ENCODE assay signal across 10 mouse cellular contexts in the genomic region with DNA sequence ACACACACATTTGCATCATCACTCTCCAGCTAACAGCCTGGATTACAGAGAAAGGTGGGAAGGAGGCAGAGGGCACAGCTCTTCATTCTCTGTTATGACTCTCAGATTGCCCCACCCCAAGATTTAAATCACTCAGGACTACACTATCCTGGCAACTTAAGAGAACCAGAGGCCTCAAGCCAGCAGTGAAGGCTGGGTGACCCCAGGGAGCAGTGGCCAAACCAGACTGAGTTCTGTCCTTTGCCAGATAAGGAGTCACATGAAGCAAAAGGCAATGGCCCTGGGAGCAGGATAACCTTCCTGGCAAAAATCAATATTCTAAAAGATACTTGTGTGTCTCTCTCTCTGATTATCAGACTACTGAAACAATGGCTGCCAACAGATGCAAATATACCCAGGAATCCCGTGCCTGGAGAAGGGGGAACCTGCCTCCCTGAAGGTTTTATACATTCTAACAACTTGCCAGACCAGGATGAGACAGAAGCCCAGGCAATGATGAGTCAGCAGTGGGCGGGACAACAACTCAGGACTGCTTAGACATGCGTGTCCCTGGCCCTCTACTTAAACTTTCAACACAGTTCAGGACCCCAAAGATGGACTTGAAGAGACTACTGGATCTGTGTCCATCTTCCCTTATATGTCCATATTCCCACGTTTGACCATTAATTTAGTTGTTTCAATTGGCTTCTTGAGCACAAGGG. TPM values are rescaled to one million over a fixed set of nuclear protein-coding genes. Genes with fewer than 3 reads are reported as not detected.
DNase-seq lines count a peak whose midpoint lies in the region; ATAC-seq and TF ChIP-seq lines count a peak whose summit lies in the region.
"Had no signal": no experiment of that assay in that cellular context is flagged by ENCODE, and none has a peak within 500 bp of the region (broad histone marks: within the 10 kb centered on the region; RNA-seq: fewer than 3 reads in every experiment).

No protein-coding gene starts in this region.

- H3K27me3 ChIP-seq in liver, adult 2 months (ENCODE audit: control insufficient read depth, insufficient read depth, low read length) = no peaks in the 10 kb centered on the region
- H3K27me3 ChIP-seq in heart, embryonic 11.5 days (ENCODE audit: control insufficient read depth, insufficient read depth, low read length) = no peaks in the 10 kb centered on the region
- H3K27me3 ChIP-seq: heart, embryonic 12.5 days; limb, embryonic 13.5 days had no signal

- no peaks in the 10 kb centered on the region for H3K4me1 ChIP-seq in liver, adult 2 months (ENCODE audit: control insufficient read depth, insufficient read depth, low read length)
- no peaks in the 10 kb centered on the region for H3K4me1 ChIP-seq in heart, embryonic 11.5 days (ENCODE audit: control insufficient read depth, insufficient read depth, low read length)
- H3K4me1 ChIP-seq: limb, embryonic 13.5 days had no signal

- no peak for ATAC-seq in heart, embryonic 11.5 days (replicated peaks; ENCODE audit: insufficient number of reproducible peaks, low FRiP score, low TSS enrichment)
- ATAC-seq: activated CD4-positive, CD25-positive, alpha-beta regulatory T cell, adult 4 months had no signal

- H3K79me2 ChIP-seq in liver, adult 2 months (ENCODE audit: control insufficient read depth, insufficient read depth, low read length) = no peaks in the 10 kb centered on the region

- no peak overlapping the region for H3K4me2 ChIP-seq in heart, embryonic 11.5 days
- H3K4me2 ChIP-seq: heart, embryonic 12.5 days; limb, embryonic 13.5 days had no signal

- TF ChIP-seq CTCF in liver, adult 2 months (IDR thresholded peaks at IDR 0.05; ENCODE audit: low read depth, low read length) = no peak

- no peak for TF ChIP-seq POLR2A in liver, adult 2 months (IDR thresholded peaks at IDR 0.05; ENCODE audit: extremely low read depth, insufficient read depth, low read length)

- no peaks in the 10 kb centered on the region for H3K36me3 ChIP-seq in liver, adult 2 months (ENCODE audit: control insufficient read depth, insufficient read depth, low read length)
- H3K36me3 ChIP-seq in heart, embryonic 11.5 days (ENCODE audit: control insufficient read depth, insufficient read depth, low read length) = peaks cover 14% of the 10 kb centered on the region

- peak; percentile 35 for DNase-seq in liver, adult 2 months (ENCODE audit: extremely low read depth, low read depth, low spot score)
- DNase-seq in liver (no peak), ES-CJ7 (ENCODE audit: low read depth, low spot score) (peak; percentile 67), adipocyte (ENCODE audit: low spot score) (peak; percentile 8)
- DNase-seq in heart, adult 11 months = no peak
- no peak for DNase-seq in cerebellum, adult 8-10 months

- 46% methylated on average over 4 of the region's 4 CpGs for WGBS in liver, adult 2 months
- WGBS in heart, embryonic 11.5 days (ENCODE audit: insufficient replicate concordance) = 47% methylated on average over 4 of the region's 4 CpGs

- no peak overlapping the region for H3K4me3 ChIP-seq in liver, adult 2 months (ENCODE audit: insufficient read depth, low read depth, low read length)
- no peak overlapping the region for H3K4me3 ChIP-seq in heart, embryonic 11.5 days (ENCODE audit: low read depth, low read length)
- H3K4me3 ChIP-seq: heart, embryonic 12.5 days; limb, embryonic 13.5 days had no signal

- no peak overlapping the region for H3K27ac ChIP-seq in liver, adult 2 months (replicated peaks; ENCODE audit: insufficient read depth, low read depth, low read length)
- H3K27ac ChIP-seq in heart, embryonic 11.5 days (ENCODE audit: low read depth, low read length) = no peak overlapping the region
- H3K27ac ChIP-seq: limb, embryonic 13.5 days had no signal

- H3K9ac ChIP-seq in liver, adult 2 months (ENCODE audit: low read depth, low read length) = no peak overlapping the region
- H3K9ac ChIP-seq in heart, embryonic 11.5 days (ENCODE audit: low read depth, low read length) = no peak overlapping the region
- H3K9ac ChIP-seq: heart, embryonic 12.5 days; limb, embryonic 13.5 days had no signal

- H3K9me3 ChIP-seq in heart, embryonic 11.5 days (replicated peaks; ENCODE audit: control insufficient read depth, low read length) = no peaks in the 10 kb centered on the region
- H3K9me3 ChIP-seq: heart, embryonic 12.5 days; limb, embryonic 13.5 days had no signal

RNA-seq across cellular contexts. Expression of a gene that starts 8.8 kb away (rescaled TPM):
- 12.2 and 17.5 TPM in 2 replicates for total RNA-seq in liver, adult 2 months (2014; rRNA removed)
- 13.9 and 20.4 TPM in 2 replicates for polyA plus RNA-seq in liver, adult 2 months (2012; rRNA removed)
- 205 and 243 TPM in 2 replicates for polyA plus RNA-seq in heart, embryonic 11.5 days (2014; fragmentation: Nextera tagmentation; extraction: Ambion mirVana)

RNA-seq across cellular contexts. Expression of a gene that starts 9.2 kb away (rescaled TPM):
- total RNA-seq in liver, adult 2 months (2014; rRNA removed) = not detected in 2 replicates
- 0.05 and 0.16 TPM in 2 replicates for polyA plus RNA-seq in liver, adult 2 months (2012; rRNA removed)
- 1.2 and 1.4 TPM in 2 replicates for polyA plus RNA-seq in heart, embryonic 11.5 days (2014; fragmentation: Nextera tagmentation; extraction: Ambion mirVana)

Comparison
In these comparisons a context has a peak if more than half of its experiments do, and no peak if none do; other contexts are left out.
1. DNase-seq: peak in liver, adult 2 months (single experiment), ES-CJ7 (single experiment) and adipocyte (single experiment); none in liver (single experiment), heart, adult 11 months (single experiment) and cerebellum, adult 8-10 months (single experiment).